Mouse (Mus musculus): ENCODE measurements around the gene Vsx1.

DNA sequence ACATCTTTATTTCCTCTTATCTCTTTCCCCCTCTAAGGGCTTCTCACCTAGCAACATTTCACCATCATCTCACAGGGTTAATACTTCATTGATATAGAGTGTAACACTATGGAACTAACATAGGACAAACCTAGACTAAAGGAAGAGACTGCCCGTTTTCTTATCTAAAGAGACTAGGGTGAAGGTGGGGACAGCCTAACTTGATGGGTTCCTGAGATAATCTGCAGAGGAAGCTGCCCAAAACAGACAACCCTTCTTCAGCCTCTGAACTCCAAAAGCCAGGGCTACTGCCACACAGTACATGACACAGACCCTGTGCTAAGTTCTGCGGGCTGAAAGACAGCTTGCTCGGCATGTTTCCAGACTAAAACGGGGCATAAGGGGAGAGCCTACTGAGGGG is 7.6 kb downstream of the Vsx1 start:
- TF ChIP-seq CTCF (IDR thresholded peaks at IDR 0.05; ENCODE audit: low read depth, low read length) = no peak
- TF ChIP-seq POLR2A (IDR thresholded peaks at IDR 0.05; ENCODE audit: borderline replicate concordance, low read depth, low read length) = no peak

All from bone marrow macrophage, adult 2 months (primary cell).